Mouse (Mus musculus) kidney, adult 11 months (tissue): ENCODE measurements around the gene Fam120a.

Experiments used
- DNase-seq: peaks from one replicate; pipeline ENCODE4 v3.0.0; 2022

Fam120a gene

GRCm38 (mm10) chr13:48967956-48968749, at the start of gene Fam120a:
TSS of gene Fam120a (minus strand) at chr13:48968017.
- DNase-seq, result peak; percentile 86

GRCm38 (mm10) chr13:49017375-49017774, 49.6 kb upstream of the Fam120a start:
- no peak for DNase-seq

- DNase-seq, result peak; percentile 71
Observed at GRCm38 (mm10) chr13:49016311-49016761, 48.5 kb upstream of the Fam120a start.

- DNase-seq, result peak; percentile 27
Observed at GRCm38 (mm10) chr13:49015366-49016306, 47.8 kb upstream of the Fam120a start.

GRCm38 (mm10) chr13:49013206-49013794, 45.5 kb upstream of the Fam120a start:
- DNase-seq, result no peak

- no peak for DNase-seq
Observed at GRCm38 (mm10) chr13:49001691-49002090, 33.9 kb upstream of the Fam120a start.

- DNase-seq, result peak; percentile 47
Observed at GRCm38 (mm10) chr13:48998591-48998990, 30.8 kb upstream of the Fam120a start.

GRCm38 (mm10) chr13:48996731-48997130, 28.9 kb upstream of the Fam120a start:
- no peak for DNase-seq

- no peak for DNase-seq
Observed at GRCm38 (mm10) chr13:48994903-48995302, 27.1 kb upstream of the Fam120a start.

- DNase-seq, result no peak
Observed at GRCm38 (mm10) chr13:48992914-48993313, 25.1 kb upstream of the Fam120a start.

- no peak for DNase-seq
Observed at GRCm38 (mm10) chr13:48990138-48990537, 22.3 kb upstream of the Fam120a start.

- peak; percentile 75 for DNase-seq
Observed at GRCm38 (mm10) chr13:48982482-48983098, 14.8 kb upstream of the Fam120a start.

- DNase-seq, result no peak
Observed at GRCm38 (mm10) chr13:48979069-48979468, 11.3 kb upstream of the Fam120a start.

- DNase-seq, result no peak
Observed at GRCm38 (mm10) chr13:48977858-48978257, 10.0 kb upstream of the Fam120a start.

- no peak for DNase-seq
Observed at GRCm38 (mm10) chr13:48974699-48975098, 6.9 kb upstream of the Fam120a start.

GRCm38 (mm10) chr13:48974266-48974665, 6.4 kb upstream of the Fam120a start:
- no peak for DNase-seq

- peak; percentile 56 for DNase-seq
Observed at GRCm38 (mm10) chr13:48973231-48973630, 5.4 kb upstream of the Fam120a start.

GRCm38 (mm10) chr13:48971033-48971432, 3.2 kb upstream of the Fam120a start:
- DNase-seq, result peak; percentile 90

- DNase-seq, result no peak
Observed at GRCm38 (mm10) chr13:48970566-48970965, 2.7 kb upstream of the Fam120a start.

GRCm38 (mm10) chr13:48968750-48969088, 902 bp upstream of the Fam120a start:
- no peak for DNase-seq

- peak; percentile 54 for DNase-seq
Observed at GRCm38 (mm10) chr13:48966851-48967821, 681 bp downstream of the Fam120a start.
